Mouse (Mus musculus): ENCODE measurements at regions not wholly inside any gene's neighbourhood (a gene's known extent, or its start where the extent isn't known, plus 50 kb on each side); places are given as distances from the start of the nearest gene placed in this dataset.

DNA sequence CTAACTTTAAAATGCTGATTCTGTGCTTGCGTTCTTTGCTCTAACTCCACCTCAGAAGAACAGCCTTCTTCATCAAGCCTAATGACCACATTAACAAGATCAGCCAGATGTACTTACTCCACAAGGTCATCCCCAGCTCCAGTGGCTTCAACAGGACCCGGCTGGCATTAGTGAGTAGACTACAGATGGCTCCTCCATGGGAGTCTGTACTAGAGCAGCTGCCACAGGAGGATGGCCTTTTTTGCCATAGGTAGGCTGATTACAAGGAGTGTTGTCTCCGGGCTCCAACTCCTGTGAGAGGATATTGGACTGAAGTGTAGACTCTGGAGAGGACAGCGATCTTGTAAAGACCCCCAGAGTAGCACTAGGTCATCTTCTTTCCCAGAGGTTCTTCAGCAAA, 729.7 kb downstream of the Galc start:
- no peaks in the 10 kb centered on the region for H3K36me3 ChIP-seq
- WGBS = 89% methylated on average over 4 of the region's 4 CpGs
- no peaks in the 10 kb centered on the region for H3K27me3 ChIP-seq (replicated peaks)
- no peaks in the 10 kb centered on the region for H3K4me1 ChIP-seq
- H3K27ac ChIP-seq (replicated peaks) = no peak overlapping the region
- ATAC-seq (ENCODE audit: low FRiP score) = no peak
- H3K4me2 ChIP-seq = no peak overlapping the region
- no peaks in the 10 kb centered on the region for H3K9me3 ChIP-seq (replicated peaks)
- no peak overlapping the region for H3K4me3 ChIP-seq (replicated peaks)
- H3K9ac ChIP-seq (replicated peaks) = no peak overlapping the region

DNA sequence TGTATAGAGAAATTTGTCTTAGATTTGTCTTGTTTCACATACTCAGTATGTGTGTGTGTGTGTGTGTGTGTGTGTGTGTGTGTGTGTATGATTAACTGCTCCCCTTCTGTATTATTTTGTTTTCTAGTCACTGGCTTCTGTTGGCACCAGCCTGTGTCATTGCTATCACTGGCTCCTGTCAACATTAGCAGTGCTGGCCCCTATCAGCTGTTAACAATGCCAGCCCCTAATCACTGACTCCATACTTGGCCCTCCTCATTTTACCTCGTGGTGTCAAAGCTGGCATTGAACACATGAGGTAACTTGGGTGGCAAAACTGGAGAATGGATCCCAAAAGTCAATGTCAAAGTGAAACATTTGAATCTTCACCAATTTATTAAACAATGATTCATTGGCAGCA, 733.3 kb downstream of the Galc start:
- Histone ChIP-seq H3K9me3 (replicated peaks) (no peaks in the 10 kb centered on the region), H3K36me3 (no peaks in the 10 kb centered on the region), H3K27me3 (replicated peaks) (no peaks in the 10 kb centered on the region), H3K4me1 (no peaks in the 10 kb centered on the region), H3K4me3 (replicated peaks) (no peak overlapping the region), H3K27ac (replicated peaks) (no peak overlapping the region), H3K4me2 (no peak overlapping the region), H3K9ac (replicated peaks) (no peak overlapping the region)
- WGBS = 50% methylated on average over 1 of the region's 1 CpGs
- no peak for ATAC-seq (ENCODE audit: low FRiP score)

DNA sequence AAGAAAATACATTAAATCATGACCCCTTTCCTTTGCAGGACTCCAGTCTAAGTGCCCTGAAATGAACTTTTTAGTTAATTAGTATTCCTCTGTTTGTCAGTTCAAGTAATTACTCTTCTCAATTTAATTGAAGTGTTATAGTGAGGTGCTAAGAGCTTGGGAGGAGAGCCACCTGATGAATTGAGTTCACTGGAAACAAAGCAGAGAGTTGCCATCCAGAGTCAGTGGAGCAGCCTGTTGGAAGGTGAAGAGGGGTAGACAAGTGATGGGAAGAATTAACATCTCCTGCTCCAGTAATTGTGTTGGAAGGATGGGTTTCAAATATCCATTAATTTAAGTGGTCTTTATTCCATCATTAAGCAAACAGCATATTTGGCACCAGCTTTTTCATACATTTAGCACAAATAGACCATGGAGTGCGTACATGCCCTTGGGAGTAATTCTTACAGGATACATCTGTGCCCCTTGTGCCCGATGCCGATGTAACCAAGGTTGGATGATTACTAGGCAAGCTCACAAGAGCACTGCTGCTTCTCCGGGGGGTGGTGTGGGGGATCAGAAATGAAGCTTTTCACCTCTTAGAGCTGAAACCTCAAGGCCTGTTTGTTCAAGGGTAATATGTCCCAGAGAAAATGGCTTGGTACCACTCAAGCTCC, 739.3 kb downstream of the Galc start:
- H3K27ac ChIP-seq (replicated peaks) = no peak overlapping the region
- no peak for ATAC-seq (ENCODE audit: low FRiP score)
- H3K9me3 ChIP-seq (replicated peaks) = no peaks in the 10 kb centered on the region
- H3K36me3 ChIP-seq = no peaks in the 10 kb centered on the region
- no peak overlapping the region for H3K4me2 ChIP-seq
- no peaks in the 10 kb centered on the region for H3K27me3 ChIP-seq (replicated peaks)
- no peaks in the 10 kb centered on the region for H3K4me1 ChIP-seq
- 56% methylated on average over 4 of the region's 4 CpGs for WGBS
- no peak overlapping the region for H3K9ac ChIP-seq (replicated peaks)
- H3K4me3 ChIP-seq (replicated peaks) = no peak overlapping the region

DNA sequence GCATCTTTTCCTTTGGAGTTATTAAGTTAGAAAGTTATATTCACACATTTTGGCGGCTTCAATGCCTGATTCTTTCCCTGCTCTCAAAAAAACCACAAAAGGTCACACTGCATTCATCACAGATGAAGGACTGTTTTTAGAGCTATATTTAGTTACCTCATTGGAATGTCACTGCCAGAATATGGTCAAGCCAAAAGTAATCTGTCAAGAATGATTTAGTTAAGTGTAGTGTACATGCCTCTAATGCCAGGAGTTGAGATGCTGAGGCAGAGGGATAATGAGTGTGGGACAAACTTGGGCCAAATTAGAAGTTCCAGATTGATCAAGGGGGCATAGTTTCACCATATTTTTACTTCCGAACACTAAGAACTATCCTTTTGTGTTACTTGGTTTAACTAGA, 741.7 kb downstream of the Galc start:
- no peaks in the 10 kb centered on the region for H3K27me3 ChIP-seq (replicated peaks)
- WGBS = 94% methylated on average over 2 of the region's 2 CpGs

DNA sequence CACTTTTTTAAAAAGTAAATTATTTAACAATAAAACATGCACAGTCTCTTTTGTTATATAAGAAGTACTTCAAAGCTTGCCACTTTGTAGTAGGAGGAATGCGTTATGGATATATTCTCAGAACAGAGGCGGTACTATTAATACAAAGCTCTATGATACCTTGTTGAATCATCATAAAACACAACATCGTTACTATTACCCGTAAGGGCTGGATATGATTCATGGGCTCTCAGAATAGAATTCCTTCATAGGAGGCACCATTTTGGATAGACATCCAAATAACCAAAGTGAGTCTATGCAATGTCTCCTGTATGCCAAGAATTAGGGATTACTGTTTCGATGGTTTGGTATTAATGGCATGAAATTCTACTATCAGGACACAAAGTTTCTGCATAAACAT, 743.5 kb downstream of the Galc start:
- H3K9me3 ChIP-seq (replicated peaks) = no peaks in the 10 kb centered on the region
- no peak overlapping the region for H3K9ac ChIP-seq (replicated peaks)
- ATAC-seq (ENCODE audit: low FRiP score) = no peak
- no peak overlapping the region for H3K27ac ChIP-seq (replicated peaks)
- WGBS = 96% methylated on average over 5 of the region's 5 CpGs
- H3K4me1 ChIP-seq = peaks cover 8% of the 10 kb centered on the region; the same call in 1 of the 2 replicates
- no peak overlapping the region for H3K4me2 ChIP-seq
- H3K36me3 ChIP-seq = no peaks in the 10 kb centered on the region
- H3K4me3 ChIP-seq (replicated peaks) = no peak overlapping the region
- no peaks in the 10 kb centered on the region for H3K27me3 ChIP-seq (replicated peaks)

More for the DNA sequence above, 741.7 kb downstream of the Galc start:
- Histone ChIP-seq H3K4me3 (replicated peaks) (no peak overlapping the region), H3K4me1 (no peaks in the 10 kb centered on the region), H3K9ac (replicated peaks) (no peak overlapping the region), H3K27ac (replicated peaks) (no peak overlapping the region), H3K4me2 (no peak overlapping the region), H3K9me3 (replicated peaks) (no peaks in the 10 kb centered on the region), H3K36me3 (no peaks in the 10 kb centered on the region)
- ATAC-seq (ENCODE audit: low FRiP score) = no peak

DNA sequence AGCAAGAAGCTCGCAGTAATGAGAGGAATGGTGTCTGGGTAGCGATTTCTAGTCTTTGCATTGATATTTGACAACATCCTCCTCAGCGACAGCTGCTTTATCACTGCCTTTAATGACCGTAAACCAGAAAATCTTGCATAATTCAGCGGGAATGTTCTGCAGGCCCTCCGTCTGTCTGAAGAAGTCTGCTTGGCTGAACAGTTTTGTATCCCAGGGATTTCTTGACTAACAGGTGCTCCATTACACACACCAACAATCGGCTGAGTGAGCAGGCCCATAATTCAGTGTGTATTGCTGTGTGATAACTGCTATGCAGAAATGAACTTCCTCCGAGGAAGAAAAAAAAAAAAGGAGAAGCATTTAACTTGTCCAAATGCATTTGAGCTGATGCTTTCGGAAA, 747.4 kb downstream of the Galc start:
- Histone ChIP-seq H3K9me3 (replicated peaks) (no peaks in the 10 kb centered on the region), H3K27me3 (replicated peaks) (no peaks in the 10 kb centered on the region), H3K4me1 (peaks cover 8% of the 10 kb centered on the region; the same call in 1 of the 2 replicates), H3K9ac (replicated peaks) (no peak overlapping the region), H3K4me3 (replicated peaks) (no peak overlapping the region), H3K27ac (replicated peaks) (no peak overlapping the region), H3K4me2 (0 out of 2 replicates have a peak overlapping the region, but pooled peaks have one; percentile 13), H3K36me3 (no peaks in the 10 kb centered on the region)
- 39% methylated on average over 9 of the region's 9 CpGs for WGBS
- no peak for ATAC-seq (ENCODE audit: low FRiP score)

DNA sequence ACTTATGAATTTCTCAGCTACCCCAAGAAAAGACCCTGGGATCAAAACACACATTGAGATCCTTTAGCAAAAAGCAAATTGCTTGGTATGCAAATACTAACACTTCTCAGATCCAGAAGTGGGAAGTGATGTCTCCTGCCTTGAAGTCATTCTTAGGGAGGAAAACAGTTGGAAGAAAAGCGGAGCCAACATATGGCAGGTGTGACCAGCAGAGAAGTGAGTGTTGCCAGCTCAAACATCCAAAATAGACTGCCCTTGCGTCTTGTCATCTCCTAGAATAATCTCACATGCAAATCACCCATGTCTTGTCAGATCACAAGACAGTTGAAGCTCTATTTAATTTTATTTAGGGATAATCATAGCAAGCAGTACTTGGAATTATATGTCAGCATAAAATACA, 757.8 kb downstream of the Galc start:
- no peaks in the 10 kb centered on the region for H3K9me3 ChIP-seq (replicated peaks)
- no peak for ATAC-seq (ENCODE audit: low FRiP score)
- H3K4me1 ChIP-seq = no peaks in the 10 kb centered on the region
- H3K27ac ChIP-seq (replicated peaks) = no peak overlapping the region
- no peak overlapping the region for H3K4me2 ChIP-seq
- no peaks in the 10 kb centered on the region for H3K36me3 ChIP-seq
- H3K4me3 ChIP-seq (replicated peaks) = no peak overlapping the region
- 89% methylated on average over 2 of the region's 2 CpGs for WGBS
- no peaks in the 10 kb centered on the region for H3K27me3 ChIP-seq (replicated peaks)
- no peak overlapping the region for H3K9ac ChIP-seq (replicated peaks)

DNA sequence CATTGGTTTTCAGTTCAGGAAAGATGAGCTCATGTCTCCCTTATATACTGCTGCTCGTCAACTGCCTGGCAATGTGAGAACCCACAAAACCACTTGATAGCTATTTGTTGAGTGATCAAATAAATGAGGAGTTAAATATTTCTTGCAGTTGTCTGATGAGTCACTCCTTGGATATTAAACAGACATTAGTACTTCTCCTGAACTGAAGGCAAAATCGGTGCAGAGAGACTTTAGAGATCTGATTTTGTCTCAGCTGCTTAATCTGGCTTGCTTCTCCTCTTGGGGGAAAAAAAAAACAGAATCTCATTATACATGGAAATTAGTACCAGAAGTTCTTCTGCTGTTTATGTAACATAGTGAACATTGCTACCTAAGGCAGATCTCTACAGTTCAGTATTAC, 775.7 kb downstream of the Galc start:
- H3K27ac ChIP-seq (replicated peaks) = no peak overlapping the region
- H3K9me3 ChIP-seq (replicated peaks) = no peaks in the 10 kb centered on the region
- no peak overlapping the region for H3K9ac ChIP-seq (replicated peaks)
- no peak overlapping the region for H3K4me3 ChIP-seq (replicated peaks)
- 60% methylated on average over 2 of the region's 2 CpGs for WGBS
- H3K4me2 ChIP-seq = no peak overlapping the region
- no peak for ATAC-seq (ENCODE audit: low FRiP score)
- H3K36me3 ChIP-seq = no peaks in the 10 kb centered on the region
- no peaks in the 10 kb centered on the region for H3K4me1 ChIP-seq
- no peaks in the 10 kb centered on the region for H3K27me3 ChIP-seq (replicated peaks)

DNA sequence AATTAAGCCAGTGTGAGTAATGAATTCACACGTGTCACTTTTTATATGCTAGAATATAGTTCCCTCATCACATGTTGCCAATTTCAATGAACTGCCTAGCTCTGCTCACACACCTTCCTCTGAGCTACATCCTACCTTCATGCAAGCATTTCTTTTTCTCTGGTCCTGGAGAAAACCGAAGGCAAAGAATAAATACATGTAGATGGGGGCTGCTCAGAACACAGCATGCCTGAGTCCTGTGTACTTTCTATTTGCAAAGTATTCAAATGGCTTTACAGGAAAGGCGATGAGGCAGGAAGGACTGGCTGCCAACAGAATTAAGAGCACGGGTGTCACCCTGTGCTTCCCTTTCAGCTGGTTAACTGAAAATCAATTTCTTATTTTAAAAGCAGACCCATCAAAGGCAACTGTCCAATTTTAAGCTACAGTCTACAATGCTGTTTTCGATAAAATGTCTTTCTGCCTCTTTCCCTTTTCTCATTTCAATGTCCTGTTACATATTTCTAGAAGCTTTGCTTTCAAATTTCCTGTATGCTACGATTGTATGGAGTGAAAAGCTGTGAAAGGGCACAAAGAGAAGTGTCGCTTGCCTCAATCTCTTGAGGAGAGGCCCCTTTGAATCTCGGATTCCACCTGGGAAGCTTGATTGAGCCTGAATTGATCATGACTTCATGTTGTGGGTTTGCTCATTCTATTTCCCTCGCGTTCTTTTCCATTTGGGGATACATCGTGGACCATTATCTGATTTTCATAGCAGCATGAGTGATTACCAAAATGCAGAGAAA, 782.6 kb downstream of the Galc start:
- H3K4me2 ChIP-seq = no peak overlapping the region
- no peak overlapping the region for H3K9ac ChIP-seq (replicated peaks)
- no peaks in the 10 kb centered on the region for H3K27me3 ChIP-seq (replicated peaks)
- peak; percentile 61 for ATAC-seq (ENCODE audit: low FRiP score)
- H3K4me1 ChIP-seq = peaks cover 11% of the 10 kb centered on the region; the same call in 1 of the 2 replicates
- H3K27ac ChIP-seq (replicated peaks) = no peak overlapping the region
- WGBS = 19% methylated on average over 11 of the region's 11 CpGs
- no peak overlapping the region for H3K4me3 ChIP-seq (replicated peaks)
- no peaks in the 10 kb centered on the region for H3K36me3 ChIP-seq
- H3K9me3 ChIP-seq (replicated peaks) = no peaks in the 10 kb centered on the region

DNA sequence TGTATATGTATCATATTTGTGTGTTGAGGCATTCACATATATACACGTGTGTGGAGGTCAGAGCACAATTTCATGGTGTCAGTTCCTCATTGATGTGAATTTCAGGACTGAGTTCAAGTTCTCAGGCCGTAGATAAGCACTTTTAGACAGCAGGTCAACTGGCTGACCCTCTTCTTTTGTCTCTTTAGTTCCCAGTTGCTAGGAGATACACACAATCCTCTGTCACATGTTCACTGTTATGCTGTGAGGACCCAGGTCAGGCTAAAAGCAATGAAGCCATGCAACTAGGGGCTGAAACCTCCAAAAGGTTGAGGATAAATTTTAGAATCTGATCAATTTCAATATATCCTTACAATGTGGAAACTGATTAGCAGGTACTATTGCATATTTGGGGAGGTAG, 783.5 kb downstream of the Galc start:
- Histone ChIP-seq H3K36me3 (no peaks in the 10 kb centered on the region), H3K9ac (replicated peaks) (no peak overlapping the region), H3K27me3 (replicated peaks) (no peaks in the 10 kb centered on the region), H3K4me2 (no peak overlapping the region), H3K9me3 (replicated peaks) (no peaks in the 10 kb centered on the region), H3K27ac (replicated peaks) (no peak overlapping the region), H3K4me1 (peaks cover 11% of the 10 kb centered on the region; the same call in 1 of the 2 replicates), H3K4me3 (replicated peaks) (no peak overlapping the region)
- ATAC-seq (ENCODE audit: low FRiP score) = no peak
- WGBS = 21% methylated on average over 2 of the region's 2 CpGs

DNA sequence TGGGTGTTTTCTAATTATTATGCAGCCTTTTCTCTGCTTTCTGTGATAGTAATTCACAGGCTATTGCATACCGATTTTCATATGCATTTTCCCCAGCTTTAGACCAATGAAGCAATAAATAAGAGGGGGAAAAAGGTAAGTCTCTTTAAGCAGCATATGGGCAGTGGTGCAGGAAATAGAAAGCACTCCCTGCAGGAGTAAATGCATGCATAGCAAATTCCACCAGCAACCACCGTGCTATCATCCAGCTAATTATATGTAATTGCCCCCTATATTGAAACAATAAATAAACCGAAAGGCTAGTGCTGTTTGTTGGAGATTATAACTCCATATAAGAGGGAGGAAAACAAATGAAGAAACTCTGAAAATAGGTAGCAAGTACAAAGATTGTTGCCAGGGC, 790.1 kb downstream of the Galc start:
- no peak overlapping the region for H3K4me3 ChIP-seq (replicated peaks)
- H3K27me3 ChIP-seq (replicated peaks) = no peaks in the 10 kb centered on the region
- H3K9ac ChIP-seq (replicated peaks) = no peak overlapping the region
- H3K4me2 ChIP-seq = no peak overlapping the region
- H3K9me3 ChIP-seq (replicated peaks) = no peaks in the 10 kb centered on the region
- no peak overlapping the region for H3K27ac ChIP-seq (replicated peaks)
- 25% methylated on average over 3 of the region's 3 CpGs for WGBS
- peak; percentile 68 for ATAC-seq (ENCODE audit: low FRiP score)
- H3K36me3 ChIP-seq = no peaks in the 10 kb centered on the region
- no peaks in the 10 kb centered on the region for H3K4me1 ChIP-seq

DNA sequence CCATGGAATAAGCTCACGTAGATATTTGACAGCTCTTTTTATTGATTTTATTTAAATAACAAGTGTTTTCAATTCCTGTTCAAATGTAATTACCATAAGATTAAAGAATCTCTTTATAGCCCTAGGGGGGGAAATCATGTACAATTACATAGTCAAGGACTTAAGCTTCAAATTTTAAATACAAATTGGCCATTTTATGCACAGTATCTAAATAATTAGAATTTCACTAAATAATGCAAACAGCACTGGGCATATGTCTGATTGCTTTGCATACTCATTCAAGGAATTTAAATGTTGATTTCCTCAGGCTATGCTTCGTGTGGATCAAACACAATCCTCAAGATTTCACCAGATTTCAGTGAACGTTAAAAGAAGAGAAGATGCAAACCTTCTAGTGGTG, 823.1 kb downstream of the Galc start:
- Histone ChIP-seq H3K4me3 (replicated peaks) (no peak overlapping the region), H3K4me1 (no peaks in the 10 kb centered on the region), H3K9me3 (replicated peaks) (no peaks in the 10 kb centered on the region), H3K27ac (replicated peaks) (no peak overlapping the region), H3K9ac (replicated peaks) (no peak overlapping the region), H3K27me3 (replicated peaks) (no peaks in the 10 kb centered on the region), H3K4me2 (no peak overlapping the region), H3K36me3 (no peaks in the 10 kb centered on the region)
- 58% methylated on average over 3 of the region's 3 CpGs for WGBS
- ATAC-seq (ENCODE audit: low FRiP score) = no peak

Measured in neural tube, embryonic 15.5 days (tissue).